Mouse (Mus musculus) stomach, postnatal 0 days (tissue): Measurements from ENCODE around the gene Fgf11. TPM values are rescaled to one million over a fixed set of nuclear protein-coding genes. Genes with fewer than 3 reads are reported as not detected.
A peak's percentile ranks its signal among the peaks of the same experiment; 100 is the strongest.

Experiments
- ATAC-seq: fragments of 200-750 bp; cut with Nextera tagmentation; 2 replicates; pipeline ENCODE4 v1.8.0; 2017; ENCODE audit not compliant: low FRiP score, low TSS enrichment
- DNase-seq: peaks from one replicate; pipeline ENCODE4 v3.0.0-alpha.2; 2016; ENCODE audit warnings: low spot score
- H3K27ac ChIP-seq: fragments of 300-500 bp; sonication (generic); replicated peaks from 2 replicates; pipeline ENCODE4 v1.5.1; 2014; ENCODE audit warnings: mild to moderate bottlenecking, control low read depth
- H3K27me3 ChIP-seq: fragments of 300-500 bp; sonication (generic); 2 replicates; pipeline ENCODE4 v1.6.1; 2014; ENCODE audit warnings: low read length; ENCODE audit not compliant: control insufficient read depth, insufficient read depth
- H3K36me3 ChIP-seq: fragments of 300-500 bp; sonication (generic); 2 replicates; pipeline ENCODE4 v1.6.1; 2014; ENCODE audit warnings: low read length, mixed read lengths; ENCODE audit not compliant: control insufficient read depth, insufficient read depth
- H3K4me1 ChIP-seq: fragments of 300-500 bp; sonication (generic); replicated peaks from 2 replicates; pipeline ENCODE4 v1.6.1; 2014; ENCODE audit warnings: antibody characterized with exemption; ENCODE audit not compliant: control insufficient read depth, insufficient read depth
- H3K4me2 ChIP-seq: fragments of 300-500 bp; sonication (generic); replicated peaks from 2 replicates; pipeline ENCODE4 v1.6.1; 2014; ENCODE audit warnings: low read depth, mild to moderate bottlenecking, control low read depth, moderate library complexity
- H3K4me3 ChIP-seq: fragments of 300-500 bp; sonication (generic); 2 replicates; pipeline ENCODE4 v1.5.1; 2014; ENCODE audit warnings: low read depth, low read length, control low read depth
- H3K9ac ChIP-seq: fragments of 300-500 bp; sonication (generic); 2 replicates; pipeline ENCODE4 v1.6.1; 2014; ENCODE audit warnings: mild to moderate bottlenecking, low read length, control low read depth, mixed read lengths
- H3K9me3 ChIP-seq: fragments of 300-500 bp; sonication (generic); 2 replicates; pipeline ENCODE4 v1.6.1; 2016; ENCODE audit warnings: low read length; ENCODE audit not compliant: control insufficient read depth
- CTCF ChIP-seq: IDR thresholded peaks from 2 replicates; pipeline ENCODE4 v1.5.1; 2016; ENCODE audit warnings: antibody characterized with exemption, low read depth, mild to moderate bottlenecking, moderate library complexity
- EP300 ChIP-seq: optimal IDR thresholded peaks from 2 replicates; pipeline ENCODE3; 2016; ENCODE audit warnings: antibody characterized with exemption
- whole genome bisulfite sequencing: fragments of 180-500 bp; shearing (Covaris S2); extraction: QIAGEN DNeasy Blood & Tissue Kit; methylation state at CpG from one replicate; pipeline ENCODE4 v1.1.7; 2014; 5-methylcytosine and 5-hydroxymethylcytosine counted together
- polyA plus RNA-seq: library from polyadenylated mRNA; unstranded; fragments of >200 nt; fragmentation: Nextera tagmentation; extraction: Ambion mirVana; gene quantifications from 2 replicates; pipeline ENCODE4 v1.2.1, GENCODE M21; 2015

The Fgf11 gene
- polyA plus RNA-seq, 1 experiment from 2014 or later = 0.67 TPM

GRCm38 (mm10) chr11:69791420-69791819 lies 10.2 kb downstream of the Fgf11 start:
- no peak overlapping the region for H3K4me3 ChIP-seq
- H3K27ac ChIP-seq = no peak overlapping the region
- no peak for DNase-seq
- ATAC-seq = no peak
- H3K9ac ChIP-seq = no peak overlapping the region
- TF ChIP-seq EP300 (no peak), CTCF (no peak)
- H3K9me3 ChIP-seq = no peaks in the 10 kb centered on the region
- H3K27me3 ChIP-seq = no peaks in the 10 kb centered on the region
- H3K36me3 ChIP-seq = no peaks in the 10 kb centered on the region
- H3K4me1 ChIP-seq = no peaks in the 10 kb centered on the region
- 66% methylated on average over 5 of the region's 5 CpGs for WGBS
- no peak overlapping the region for H3K4me2 ChIP-seq

GRCm38 (mm10) chr11:69789431-69789830 lies 12.2 kb downstream of the Fgf11 start:
- DNase-seq (no peak), ATAC-seq (no peak)
- Histone ChIP-seq H3K4me2 (no peak overlapping the region), H3K4me1 (no peaks in the 10 kb centered on the region), H3K36me3 (no peaks in the 10 kb centered on the region), H3K27me3 (no peaks in the 10 kb centered on the region), H3K27ac (no peak overlapping the region), H3K4me3 (no peak overlapping the region), H3K9me3 (no peaks in the 10 kb centered on the region), H3K9ac (no peak overlapping the region)
- TF ChIP-seq CTCF (no peak), EP300 (no peak)
- 55% methylated on average over 5 of the region's 5 CpGs for WGBS

- Histone ChIP-seq H3K4me2 (no peak overlapping the region), H3K27ac (no peak overlapping the region), H3K9me3 (no peaks in the 10 kb centered on the region), H3K4me1 (no peaks in the 10 kb centered on the region), H3K36me3 (no peaks in the 10 kb centered on the region), H3K27me3 (no peaks in the 10 kb centered on the region), H3K4me3 (no peak overlapping the region), H3K9ac (no peak overlapping the region)
- TF ChIP-seq EP300 = no peak
- TF ChIP-seq CTCF = no peak
- ATAC-seq = no peak
- no peak for DNase-seq
- 93% methylated on average over 5 of the region's 5 CpGs for WGBS
Observed at GRCm38 (mm10) chr11:69787306-69787705, 14.4 kb downstream of the Fgf11 start.

DNA sequence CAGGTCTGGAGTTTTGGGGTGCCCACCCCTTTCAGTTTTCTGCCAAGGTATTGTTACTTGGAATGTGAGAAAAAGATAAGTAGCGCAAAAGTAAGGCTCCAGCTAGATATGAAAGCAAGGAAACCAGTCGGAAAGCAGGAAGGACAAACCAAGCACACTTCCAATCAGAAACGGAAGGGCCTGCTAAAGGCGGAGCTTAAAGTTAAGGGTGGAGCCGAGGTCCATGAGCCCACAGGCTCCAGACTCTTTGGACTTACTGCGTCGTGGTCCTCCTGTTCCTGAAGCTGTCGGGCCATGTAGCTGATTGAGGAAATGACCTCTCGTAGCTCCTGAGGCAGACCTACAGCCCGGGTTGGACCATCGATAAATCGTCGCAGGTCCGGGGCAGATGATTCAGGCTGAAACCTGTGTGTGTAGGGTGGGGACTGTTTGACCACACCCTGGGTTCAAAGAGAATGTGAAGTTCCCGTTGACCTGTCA lies 16.8 kb downstream of the Fgf11 start:
- TF ChIP-seq CTCF (no peak), EP300 (no peak)
- 18% methylated on average over 15 of the region's 15 CpGs for WGBS

GRCm38 (mm10) chr11:69781828-69782227 lies 19.8 kb downstream of the Fgf11 start:
- H3K9me3 ChIP-seq = no peaks in the 10 kb centered on the region
- no peak for DNase-seq
- H3K27me3 ChIP-seq = no peaks in the 10 kb centered on the region
- no peaks in the 10 kb centered on the region for H3K36me3 ChIP-seq
- no peaks in the 10 kb centered on the region for H3K4me1 ChIP-seq
- H3K4me3 ChIP-seq = no peak overlapping the region
- WGBS = 37% methylated on average over 4 of the region's 4 CpGs
- no peak overlapping the region for H3K9ac ChIP-seq
- TF ChIP-seq EP300 = no peak
- no peak for TF ChIP-seq CTCF
- ATAC-seq = no peak
- no peak overlapping the region for H3K4me2 ChIP-seq
- no peak overlapping the region for H3K27ac ChIP-seq

More for the DNA sequence above, 16.8 kb downstream of the Fgf11 start:
- Histone ChIP-seq H3K9ac (peak overlapping the region; percentile 51; the same call in 1 of the 2 replicates), H3K4me3 (peak overlapping the region; percentile 22), H3K9me3 (no peaks in the 10 kb centered on the region), H3K36me3 (no peaks in the 10 kb centered on the region), H3K27ac (peak overlapping the region; percentile 50; the same call in 1 of the 2 replicates), H3K27me3 (no peaks in the 10 kb centered on the region), H3K4me1 (no peaks in the 10 kb centered on the region), H3K4me2 (peak overlapping the region; percentile 48)
- DNase-seq = peak; percentile 69
- peak; percentile 90 for ATAC-seq

GRCm38 (mm10) chr11:69778985-69779384 lies 22.7 kb downstream of the Fgf11 start:
- TF ChIP-seq CTCF (no peak), EP300 (no peak)
- 56% methylated on average over 7 of the region's 7 CpGs for WGBS
- Histone ChIP-seq H3K9ac (no peak overlapping the region), H3K36me3 (no peaks in the 10 kb centered on the region; the same call in 1 of the 2 replicates), H3K9me3 (no peaks in the 10 kb centered on the region), H3K4me1 (no peaks in the 10 kb centered on the region), H3K4me3 (no peak overlapping the region), H3K27ac (no peak overlapping the region), H3K4me2 (no peak overlapping the region), H3K27me3 (no peaks in the 10 kb centered on the region)
- ATAC-seq = no peak
- no peak for DNase-seq
